Mouse (Mus musculus): ENCODE measurements around the gene Plppr1.

Gene Plppr1

GRCm38 (mm10) chr4:49109989-49110388, 50.9 kb downstream of the Plppr1 start:
- in situ Hi-C loops (cut with MboI, MseI) = no loop called here

DNA sequence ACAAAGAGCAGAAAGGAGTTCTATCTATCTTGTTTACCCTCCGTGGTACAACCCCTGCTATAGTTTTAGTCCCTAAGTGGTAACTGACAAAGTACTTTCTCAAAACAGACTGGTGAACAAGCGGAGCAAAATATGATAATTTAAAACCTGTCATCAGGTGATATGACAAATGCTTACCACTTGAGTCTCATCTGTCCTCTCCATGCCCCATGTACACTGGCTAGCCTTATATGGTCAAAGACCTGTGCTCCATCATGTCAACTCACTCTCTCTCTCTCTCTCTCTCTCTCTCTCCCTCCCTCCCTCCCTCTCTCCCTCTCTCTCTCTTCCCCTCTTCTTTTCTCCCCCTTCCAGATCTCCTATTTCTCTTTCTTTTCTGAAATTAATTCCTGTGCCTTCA, 59.8 kb downstream of the Plppr1 start:
- in situ Hi-C loops (cut with MboI, MseI) = no loop called here

- in situ Hi-C loops (cut with MboI, MseI) = no loop called here
These were observed 85.7 kb downstream of the Plppr1 start for GRCm38 (mm10) chr4:49144798-49145197.

DNA sequence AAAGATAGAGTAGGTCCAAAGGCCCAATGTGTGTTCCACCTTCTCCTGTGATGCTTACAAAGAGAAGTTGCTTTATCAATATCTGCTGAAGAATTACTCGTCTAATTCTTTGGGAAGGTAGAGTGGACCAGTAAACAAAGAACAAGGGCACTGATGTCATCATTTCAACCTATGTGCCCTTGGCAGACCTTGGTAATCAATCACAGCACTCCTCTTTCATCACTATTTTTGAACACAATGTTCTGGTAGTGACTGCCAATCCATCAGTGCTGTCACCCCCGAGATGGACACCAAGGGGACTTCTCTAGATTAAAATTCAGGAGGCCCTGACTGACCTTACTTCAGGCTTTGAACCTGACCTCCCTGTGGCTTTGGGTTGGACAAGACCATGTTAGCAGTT, 89.7 kb downstream of the Plppr1 start:
- in situ Hi-C loops (cut with MboI, MseI) = no loop called here

DNA sequence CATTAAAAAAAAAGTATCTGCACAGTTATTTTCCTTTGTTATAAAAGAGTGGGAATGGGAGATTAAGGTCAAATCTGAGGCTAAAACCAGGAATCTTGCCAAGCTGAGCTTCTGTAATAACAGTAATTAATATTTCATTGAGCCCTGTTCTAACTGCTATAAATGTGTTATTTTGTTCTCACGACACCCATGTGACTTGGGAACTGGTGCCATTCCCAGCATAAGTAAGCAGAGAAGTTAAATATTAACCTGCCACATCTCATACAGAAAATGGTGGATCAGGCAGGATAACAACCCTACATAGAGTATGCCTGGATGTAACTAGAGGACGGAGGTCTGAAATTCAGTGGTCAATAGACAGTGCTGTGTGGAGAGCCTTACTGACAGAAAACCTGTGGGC, 90.2 kb downstream of the Plppr1 start:
- in situ Hi-C loops (cut with MboI, MseI) = no loop called here

- in situ Hi-C loops (cut with MboI, MseI) = no loop called here
These were observed 94.8 kb downstream of the Plppr1 start for GRCm38 (mm10) chr4:49153849-49154248.

DNA sequence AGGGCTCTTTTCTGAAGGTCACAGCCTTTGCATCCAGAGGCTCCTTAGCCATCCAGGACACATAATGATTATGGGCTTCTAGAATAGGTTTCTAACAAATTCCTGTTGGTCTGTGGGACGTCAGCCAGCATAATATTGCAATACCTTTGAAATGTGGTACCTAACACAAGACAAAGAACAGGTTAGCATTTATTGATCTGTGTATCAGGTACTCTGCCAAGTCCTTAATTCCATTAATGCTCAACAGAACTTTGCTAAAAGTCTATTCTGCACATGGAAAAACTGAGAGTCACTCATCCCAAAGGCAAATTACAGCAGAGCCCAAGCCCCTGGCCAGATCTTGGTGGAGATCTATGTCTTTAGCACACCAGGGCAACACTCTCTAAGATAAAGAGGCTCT, 97.7 kb downstream of the Plppr1 start:
- in situ Hi-C loops (cut with MboI, MseI) = no loop called here

- in situ Hi-C loops (cut with MboI, MseI) = no loop called here
These were observed 104.2 kb downstream of the Plppr1 start for GRCm38 (mm10) chr4:49163285-49163684.

DNA sequence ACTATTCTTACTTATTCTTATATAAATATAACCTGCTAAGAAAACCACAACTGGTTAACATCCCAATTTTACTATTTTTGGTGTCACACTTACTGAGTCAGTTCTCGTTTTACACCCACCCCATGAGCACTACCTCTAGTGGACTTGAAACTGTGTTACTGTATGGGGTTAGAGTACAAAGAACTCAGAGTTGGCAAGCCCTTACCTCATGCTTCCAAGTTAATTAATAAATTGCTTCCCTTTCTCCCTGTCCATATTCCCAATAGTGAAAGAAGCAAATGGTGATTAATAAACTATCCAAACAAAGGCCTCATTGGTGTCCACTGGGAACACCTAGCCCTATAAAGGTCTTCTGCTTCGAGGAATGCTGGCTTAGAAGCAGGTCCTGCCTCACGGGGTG, 107.3 kb downstream of the Plppr1 start:
- in situ Hi-C loops (cut with MboI, MseI) = no loop called here

GRCm38 (mm10) chr4:49167030-49167429, 108.0 kb downstream of the Plppr1 start:
- in situ Hi-C loops (cut with MboI, MseI) = no loop called here

- in situ Hi-C loops (cut with MboI, MseI) = no loop called here
These were observed 110.4 kb downstream of the Plppr1 start for GRCm38 (mm10) chr4:49169498-49169897.

DNA sequence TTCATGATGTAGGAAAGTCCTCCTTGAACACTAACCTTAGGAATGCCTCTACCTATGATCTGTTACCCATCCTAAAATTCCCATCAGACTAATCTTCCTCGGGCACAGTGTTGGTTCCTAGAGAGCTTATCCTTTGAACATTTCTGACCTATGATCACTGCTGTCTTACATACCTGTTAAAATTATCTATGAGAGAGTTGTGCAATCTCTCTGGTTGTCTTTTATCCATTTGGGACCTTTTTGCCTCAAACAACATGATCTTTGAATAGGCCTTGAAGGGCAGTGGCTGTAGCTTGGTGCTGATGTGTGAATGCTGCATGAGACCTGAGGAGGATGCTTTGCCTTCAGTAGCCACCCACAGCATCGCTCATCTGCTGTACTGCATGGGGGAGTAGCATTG, 119.0 kb downstream of the Plppr1 start:
- in situ Hi-C loops (cut with MboI, MseI) = no loop called here

GRCm38 (mm10) chr4:49178891-49179290, 119.8 kb downstream of the Plppr1 start:
- in situ Hi-C loops (cut with MboI, MseI) = no loop called here

DNA sequence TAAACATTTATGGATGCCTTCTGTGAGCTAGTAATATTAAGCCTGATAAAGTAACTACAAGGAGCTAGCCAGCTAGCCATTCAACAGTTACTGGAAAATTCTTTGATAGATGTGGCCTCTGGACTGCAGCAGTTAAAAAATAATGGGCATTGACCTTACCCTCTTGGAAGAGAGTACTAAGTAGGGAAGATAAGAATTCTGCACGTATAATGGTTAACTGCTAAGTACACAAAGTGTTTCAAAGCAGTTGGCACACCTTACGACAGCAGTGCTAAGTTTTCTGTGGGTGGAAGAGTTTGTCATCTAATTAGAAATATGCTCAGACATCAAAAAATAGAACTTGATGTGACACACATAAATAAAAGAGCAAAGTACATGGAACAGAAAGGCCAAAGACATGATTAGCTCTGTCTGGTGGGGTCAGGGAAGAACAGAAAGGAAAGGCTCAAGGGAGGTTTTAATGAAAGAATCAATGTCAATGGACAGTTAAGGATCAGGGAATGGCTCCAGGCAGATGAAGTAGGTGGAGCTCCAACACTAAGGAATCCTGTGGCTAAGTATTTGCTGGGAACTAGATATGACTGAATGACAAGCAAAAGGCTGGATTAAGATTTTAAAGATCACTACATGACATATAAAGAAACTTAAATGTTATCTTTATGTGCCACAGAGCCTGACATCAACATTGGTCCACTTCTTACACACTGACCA, 120.6 kb downstream of the Plppr1 start:
- in situ Hi-C loops (cut with MboI, MseI) = loop anchor here (10.0 kb wide), 1 partner anchor 745 kb away; no protein-coding TSS in a partner anchor

DNA sequence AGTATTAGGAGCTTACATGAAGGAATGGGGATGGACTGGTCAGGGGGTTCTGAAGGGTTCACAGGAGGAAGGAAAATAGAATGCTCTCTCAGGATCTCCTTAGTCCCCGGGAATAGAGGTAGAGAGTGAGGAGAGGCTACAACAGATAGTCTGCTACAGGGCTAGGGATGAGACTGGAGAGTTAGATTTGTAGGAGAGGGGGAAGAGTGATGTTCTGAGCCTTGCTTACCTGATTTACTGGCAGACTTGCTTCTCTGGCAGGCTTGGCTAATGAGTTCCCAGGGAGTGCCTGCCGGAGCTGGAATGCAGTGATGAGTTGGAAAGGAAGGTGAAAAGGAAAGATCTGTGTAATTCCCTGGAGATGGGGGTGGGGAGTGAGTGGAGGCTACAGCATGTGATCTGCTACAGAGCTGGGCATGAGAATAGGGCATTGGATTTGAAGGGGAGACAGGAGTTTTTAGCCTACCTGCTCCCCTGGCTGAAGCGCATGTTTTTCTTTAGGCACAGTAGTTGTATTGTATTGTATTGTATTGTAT, 131.0 kb downstream of the Plppr1 start:
- in situ Hi-C loops (cut with MboI, MseI) = loop anchor here (10.0 kb wide), 1 partner anchor 755 kb away; no protein-coding TSS in a partner anchor

- in situ Hi-C loops (cut with MboI, MseI) = no loop called here
These were observed 138.2 kb downstream of the Plppr1 start for GRCm38 (mm10) chr4:49197125-49197747.

DNA sequence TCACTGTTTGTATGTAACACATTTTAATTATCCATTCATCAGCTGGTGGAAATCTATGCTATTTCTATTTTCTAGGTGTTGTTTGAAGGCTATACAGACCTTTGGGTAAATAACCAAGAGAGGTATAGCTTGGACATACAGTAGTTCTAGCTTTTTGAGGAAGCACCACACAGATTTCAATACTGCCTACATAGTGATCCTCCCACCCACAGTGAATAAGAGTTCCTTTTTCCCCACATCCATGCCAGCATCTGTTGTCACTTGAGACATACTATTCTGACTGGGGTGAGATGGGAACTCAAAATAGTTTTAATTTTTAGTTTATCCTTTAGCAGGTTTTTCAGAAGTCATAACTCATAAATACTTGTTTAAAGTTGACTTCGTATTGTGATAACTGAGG, 151.4 kb downstream of the Plppr1 start:
- in situ Hi-C loops (cut with MboI, MseI) = no loop called here

DNA sequence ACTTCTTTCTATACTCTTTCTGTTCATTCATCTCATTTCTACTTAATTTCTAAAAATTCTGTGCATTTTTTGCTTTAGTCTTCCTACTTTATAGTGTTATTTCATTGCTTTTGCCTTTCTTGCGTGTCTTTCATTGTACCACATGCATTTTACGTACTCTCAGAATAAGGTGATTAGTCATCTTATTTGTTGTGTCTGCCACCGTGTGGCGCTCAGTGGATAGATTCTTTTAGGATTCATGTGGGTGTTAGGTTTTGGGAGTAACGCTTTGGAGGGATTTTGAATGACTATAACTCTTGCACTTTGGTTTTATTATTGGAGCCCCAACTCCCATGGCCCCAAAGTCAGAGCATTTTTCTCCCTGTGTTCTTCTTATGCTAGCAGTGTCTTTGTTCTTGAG, 152.5 kb downstream of the Plppr1 start:
- in situ Hi-C loops (cut with MboI, MseI) = no loop called here

DNA sequence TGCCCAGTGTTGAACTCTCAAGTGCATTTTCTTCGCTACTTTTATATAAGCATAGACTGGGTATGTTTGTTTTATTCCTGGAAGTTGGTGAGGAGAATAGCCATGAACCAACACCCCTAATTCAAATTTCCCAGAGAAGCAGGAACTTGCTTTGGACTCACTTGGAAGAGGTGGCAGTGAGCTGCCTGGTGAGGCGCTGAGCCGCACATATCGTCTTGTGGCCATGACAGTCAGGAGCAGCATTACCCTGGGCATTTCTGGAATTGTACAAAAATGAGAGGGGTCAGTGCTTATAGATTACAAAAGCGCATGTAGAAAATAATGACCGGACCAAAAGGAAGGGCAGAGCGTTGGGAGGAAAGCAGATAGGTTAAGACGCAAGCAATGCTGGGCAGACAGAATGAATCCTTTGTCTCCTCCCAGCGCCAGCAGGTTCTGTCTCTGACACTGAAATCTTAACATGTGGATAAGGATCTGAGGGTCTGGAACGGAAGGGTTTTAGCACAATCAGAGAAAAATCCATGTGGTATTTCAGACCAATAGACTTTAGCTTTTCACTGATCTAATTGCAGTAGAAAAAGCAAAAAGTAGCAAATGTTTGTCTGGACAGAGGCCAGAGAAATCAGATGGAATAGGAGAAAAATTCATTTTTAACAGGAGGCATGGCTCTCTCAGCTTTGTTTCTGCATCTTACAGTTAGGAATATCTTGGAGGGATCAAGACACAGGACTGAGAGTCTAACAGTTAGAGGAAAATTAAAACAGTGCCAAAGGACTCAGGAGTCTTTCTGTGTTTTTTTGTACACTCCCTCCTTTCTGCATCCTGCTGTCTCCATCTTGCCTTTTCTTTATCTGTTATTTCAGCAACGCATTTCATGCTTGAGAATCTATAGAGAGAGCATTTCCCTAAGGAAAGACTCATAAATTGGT, 153.8 kb downstream of the Plppr1 start:
- in situ Hi-C loops (cut with MboI, MseI) = no loop called here

GRCm38 (mm10) chr4:49214341-49214740, 155.3 kb downstream of the Plppr1 start:
- in situ Hi-C loops (cut with MboI, MseI) = no loop called here

DNA sequence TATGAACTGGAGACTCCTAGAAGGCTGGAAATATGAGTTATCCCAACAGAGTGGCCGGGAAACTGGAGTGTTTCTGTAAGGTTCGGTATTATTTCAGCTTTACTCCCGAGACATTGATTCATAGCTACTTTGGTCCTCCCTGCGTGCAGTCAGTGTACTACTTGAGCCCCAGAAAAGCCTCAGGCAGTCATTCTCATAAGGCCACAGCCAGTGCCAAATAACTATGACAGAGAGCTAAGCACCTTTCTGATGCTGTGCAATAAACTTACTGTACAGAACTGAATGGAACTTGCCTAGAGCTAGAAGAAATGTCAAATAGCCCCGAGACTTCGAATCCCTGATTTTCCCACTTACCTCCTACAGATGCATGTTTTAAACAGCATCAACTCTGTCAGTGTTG, 164.4 kb downstream of the Plppr1 start:
- in situ Hi-C loops (cut with MboI, MseI) = no loop called here

DNA sequence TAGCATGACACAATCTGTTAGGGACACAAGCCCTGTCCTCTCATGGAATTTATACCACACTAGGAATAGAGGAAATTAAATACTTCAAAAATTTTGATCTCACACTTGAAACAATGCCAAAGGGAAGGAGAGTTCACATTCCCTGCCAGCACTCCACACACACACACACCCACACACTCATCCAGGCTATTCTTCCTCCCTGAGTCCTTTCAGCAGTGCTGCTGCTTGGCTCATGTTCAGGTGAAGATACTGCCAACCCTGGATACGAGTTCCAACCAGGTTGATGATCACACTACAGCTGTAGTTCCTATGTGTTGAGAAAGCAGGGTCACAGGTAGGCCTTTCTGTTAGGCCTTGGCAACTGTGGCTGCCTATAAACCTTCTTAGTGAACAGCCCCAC, 165.9 kb downstream of the Plppr1 start:
- in situ Hi-C loops (cut with MboI, MseI) = no loop called here

Data from regulatory T cell (primary cell).